Mouse (Mus musculus) forebrain, embryonic 13.5 days (tissue): ENCODE measurements at regions not wholly inside any gene's neighbourhood (a gene's known extent, or its start where the extent isn't known, plus 50 kb on each side); places are given as distances from the start of the nearest gene placed in this dataset.

ENCODE experiments used
- ATAC-seq: fragments of 200-750 bp; cut with Nextera tagmentation; 2 replicates; pipeline ENCODE4 v1.8.0; 2017
- H3K27ac ChIP-seq: fragments of 300-500 bp; sonication (generic); 2 replicates; pipeline ENCODE4 v1.5.1; 2015; ENCODE audit warnings: inconsistent platforms, mild to moderate bottlenecking, moderate library complexity
- H3K27me3 ChIP-seq: fragments of 300-500 bp; sonication (generic); 2 replicates; pipeline ENCODE4 v1.6.1; 2015; ENCODE audit warnings: mild to moderate bottlenecking, inconsistent platforms
- H3K36me3 ChIP-seq: fragments of 300-500 bp; sonication (generic); 2 replicates; pipeline ENCODE4 v1.6.1; 2015; ENCODE audit warnings: mild to moderate bottlenecking, inconsistent platforms; ENCODE audit not compliant: poor library complexity, severe bottlenecking
- H3K4me1 ChIP-seq: fragments of 300-500 bp; sonication (generic); 2 replicates; pipeline ENCODE4 v1.6.1; 2015; ENCODE audit warnings: inconsistent platforms
- H3K4me2 ChIP-seq: fragments of 300-500 bp; sonication (generic); 2 replicates; pipeline ENCODE4 v1.6.1; 2015; ENCODE audit warnings: inconsistent platforms, mild to moderate bottlenecking, moderate library complexity
- H3K4me3 ChIP-seq: fragments of 300-500 bp; sonication (generic); 2 replicates; pipeline ENCODE4 v1.5.1; 2015; ENCODE audit warnings: mild to moderate bottlenecking, inconsistent platforms
- H3K9ac ChIP-seq: fragments of 300-500 bp; sonication (generic); 2 replicates; pipeline ENCODE4 v1.6.1; 2015; ENCODE audit warnings: mild to moderate bottlenecking, inconsistent platforms
- H3K9me3 ChIP-seq: fragments of 300-500 bp; sonication (generic); replicated peaks from 2 replicates; pipeline ENCODE4 v1.6.1; 2016; ENCODE audit warnings: inconsistent platforms
- WGBS: fragments of 180-500 bp; shearing (Covaris S2); methylation state at CpG from one replicate; pipeline ENCODE4 v1.1.7; 2015; 5-methylcytosine and 5-hydroxymethylcytosine counted together

GRCm38 (mm10) chr13:101625922-101626321, 142.1 kb downstream of the Pik3r1 start:
- Histone ChIP-seq H3K27ac (no peak overlapping the region), H3K9me3 (no peaks in the 10 kb centered on the region), H3K27me3 (no peaks in the 10 kb centered on the region), H3K4me3 (no peak overlapping the region), H3K4me2 (no peak overlapping the region), H3K4me1 (peaks cover 6% of the 10 kb centered on the region; the same call in 1 of the 2 replicates), H3K9ac (no peak overlapping the region), H3K36me3 (no peaks in the 10 kb centered on the region)
- WGBS, result 88% methylated on average over 5 of the region's 5 CpGs
- ATAC-seq, result no peak

- Histone ChIP-seq H3K27me3 (no peaks in the 10 kb centered on the region), H3K27ac (no peak overlapping the region), H3K4me3 (no peak overlapping the region), H3K4me1 (peaks cover 6% of the 10 kb centered on the region; the same call in 1 of the 2 replicates), H3K9me3 (no peaks in the 10 kb centered on the region), H3K4me2 (no peak overlapping the region), H3K9ac (no peak overlapping the region), H3K36me3 (no peaks in the 10 kb centered on the region)
- 18% methylated on average over 5 of the region's 5 CpGs for WGBS
- no peak for ATAC-seq
These were observed 143.8 kb downstream of the Pik3r1 start for GRCm38 (mm10) chr13:101624179-101624581.

DNA sequence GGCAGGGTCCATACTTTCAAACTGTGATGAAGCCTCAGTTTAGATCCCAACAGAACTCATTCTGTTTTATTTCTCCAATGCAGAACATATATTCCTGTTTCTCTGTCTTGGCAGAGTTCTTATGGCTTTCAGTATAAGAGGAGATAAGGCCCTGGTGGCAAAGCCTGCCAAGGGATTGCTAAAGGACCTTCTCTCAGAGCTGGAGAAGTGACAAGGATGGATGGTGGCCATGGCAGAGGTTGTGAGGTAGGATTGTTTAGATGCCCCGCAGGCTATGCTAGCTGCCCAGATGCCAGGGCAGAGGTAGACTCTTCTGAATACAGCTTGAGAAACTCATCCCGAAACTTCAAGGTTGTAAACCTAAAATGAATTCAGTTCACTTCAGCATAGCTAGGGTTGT, 145.4 kb downstream of the Pik3r1 start:
- Histone ChIP-seq H3K27me3 (no peaks in the 10 kb centered on the region), H3K36me3 (no peaks in the 10 kb centered on the region), H3K4me1 (peaks cover 6% of the 10 kb centered on the region; the same call in 1 of the 2 replicates), H3K27ac (no peak overlapping the region), H3K9me3 (no peaks in the 10 kb centered on the region), H3K4me3 (no peak overlapping the region), H3K9ac (no peak overlapping the region), H3K4me2 (no peak overlapping the region)
- WGBS, result 91% methylated on average over 2 of the region's 2 CpGs
- ATAC-seq, result no peak

DNA sequence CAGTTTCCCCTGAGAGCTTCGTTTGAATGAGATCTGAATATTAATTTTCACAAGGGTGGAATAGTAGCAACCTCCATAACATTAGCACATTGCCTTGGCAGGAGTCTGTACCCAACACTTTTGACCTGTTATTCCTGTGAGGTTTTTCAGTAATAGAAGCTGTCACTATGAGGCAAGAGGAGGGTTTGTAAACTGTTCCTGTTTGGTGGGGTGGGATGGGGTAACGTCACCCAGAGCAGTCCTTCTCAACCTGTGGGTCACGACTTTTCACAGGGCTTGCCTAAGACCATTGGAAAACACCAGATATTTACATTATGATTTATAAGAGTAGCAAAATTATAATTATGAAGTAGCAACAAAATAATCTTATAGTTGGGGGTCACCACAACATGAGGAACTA, 147.4 kb downstream of the Pik3r1 start:
- H3K27me3 ChIP-seq, result no peaks in the 10 kb centered on the region
- peaks cover 6% of the 10 kb centered on the region; the same call in 1 of the 2 replicates for H3K4me1 ChIP-seq
- WGBS, result 77% methylated on average over 3 of the region's 3 CpGs
- no peaks in the 10 kb centered on the region for H3K9me3 ChIP-seq
- H3K4me2 ChIP-seq, result no peak overlapping the region
- H3K36me3 ChIP-seq, result no peaks in the 10 kb centered on the region
- H3K4me3 ChIP-seq, result no peak overlapping the region
- H3K27ac ChIP-seq, result no peak overlapping the region
- H3K9ac ChIP-seq, result no peak overlapping the region
- no peak for ATAC-seq

DNA sequence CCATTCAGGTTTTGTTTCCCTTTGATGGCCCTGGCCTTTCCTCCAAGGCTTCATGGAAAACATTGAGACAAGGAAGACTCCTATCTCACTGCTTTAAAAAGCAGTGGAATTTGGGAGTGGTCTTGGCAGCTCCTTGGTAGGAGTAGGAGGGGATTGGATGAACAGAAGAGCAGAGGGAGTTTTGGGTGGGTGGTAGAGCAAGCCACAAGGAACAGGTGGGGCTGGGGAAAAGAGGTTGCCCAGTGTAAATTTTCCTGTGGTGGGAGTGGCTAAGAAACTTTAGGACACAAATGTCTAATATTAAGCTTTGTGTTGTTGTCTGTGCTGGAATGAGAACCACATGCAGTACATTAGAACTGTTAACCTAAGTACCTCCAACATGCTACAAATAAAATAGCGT, 148.9 kb downstream of the Pik3r1 start:
- ATAC-seq, result no peak
- no peak overlapping the region for H3K4me3 ChIP-seq
- no peak overlapping the region for H3K4me2 ChIP-seq
- no peak overlapping the region for H3K27ac ChIP-seq
- no peaks in the 10 kb centered on the region for H3K27me3 ChIP-seq
- WGBS, result 97% methylated on average over 1 of the region's 1 CpGs
- no peaks in the 10 kb centered on the region for H3K9me3 ChIP-seq
- H3K9ac ChIP-seq, result no peak overlapping the region
- H3K36me3 ChIP-seq, result no peaks in the 10 kb centered on the region
- H3K4me1 ChIP-seq, result peaks cover 1% of the 10 kb centered on the region; the same call in 1 of the 2 replicates

DNA sequence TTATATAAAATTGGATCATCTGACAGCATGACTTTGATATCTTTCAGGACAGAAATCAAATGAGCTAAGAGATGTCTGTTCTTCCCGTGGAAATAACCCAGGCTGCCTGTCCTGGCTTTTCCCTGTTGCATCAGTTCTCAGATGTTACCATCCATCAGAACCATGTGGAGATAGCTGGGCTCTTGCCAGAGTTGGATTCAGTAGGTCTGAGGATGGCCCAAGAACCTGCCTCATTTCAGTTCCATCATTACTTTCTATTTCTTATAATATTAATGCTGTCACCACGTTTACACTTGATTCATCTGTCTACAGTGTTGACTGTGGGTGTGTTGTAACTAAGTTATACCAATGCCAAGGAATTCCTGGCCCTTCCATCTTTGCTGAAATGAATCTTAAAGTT, 155.2 kb downstream of the Pik3r1 start:
- Histone ChIP-seq H3K9me3 (no peaks in the 10 kb centered on the region), H3K36me3 (no peaks in the 10 kb centered on the region), H3K4me3 (no peak overlapping the region), H3K9ac (no peak overlapping the region), H3K4me2 (no peak overlapping the region), H3K27me3 (no peaks in the 10 kb centered on the region), H3K27ac (no peak overlapping the region), H3K4me1 (no peaks in the 10 kb centered on the region)
- 76% methylated on average over 2 of the region's 2 CpGs for WGBS
- ATAC-seq, result no peak

DNA sequence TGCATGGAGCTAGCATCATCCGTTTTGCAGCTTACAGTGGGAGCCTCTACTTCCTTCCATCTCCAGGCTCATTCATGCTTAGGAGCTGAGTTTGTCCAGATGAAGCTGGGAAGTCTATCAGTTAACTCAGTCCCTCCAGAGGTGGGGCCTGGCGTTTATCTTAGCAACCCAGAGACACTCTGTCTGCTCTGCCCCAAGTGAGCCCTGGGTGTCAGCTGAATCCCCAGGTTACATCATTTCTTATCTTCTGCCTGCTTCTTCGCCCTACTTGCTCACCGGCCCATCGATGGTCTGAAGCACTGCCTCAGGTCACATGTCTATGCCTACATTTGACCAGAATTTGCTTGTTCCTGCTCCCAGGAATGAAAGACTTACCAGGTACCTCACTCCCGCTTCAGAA, 156.3 kb downstream of the Pik3r1 start:
- Histone ChIP-seq H3K27me3 (no peaks in the 10 kb centered on the region), H3K4me3 (no peak overlapping the region), H3K27ac (no peak overlapping the region), H3K4me1 (no peaks in the 10 kb centered on the region), H3K9me3 (no peaks in the 10 kb centered on the region), H3K36me3 (no peaks in the 10 kb centered on the region), H3K9ac (no peak overlapping the region), H3K4me2 (no peak overlapping the region)
- 89% methylated on average over 6 of the region's 6 CpGs for WGBS
- no peak for ATAC-seq

DNA sequence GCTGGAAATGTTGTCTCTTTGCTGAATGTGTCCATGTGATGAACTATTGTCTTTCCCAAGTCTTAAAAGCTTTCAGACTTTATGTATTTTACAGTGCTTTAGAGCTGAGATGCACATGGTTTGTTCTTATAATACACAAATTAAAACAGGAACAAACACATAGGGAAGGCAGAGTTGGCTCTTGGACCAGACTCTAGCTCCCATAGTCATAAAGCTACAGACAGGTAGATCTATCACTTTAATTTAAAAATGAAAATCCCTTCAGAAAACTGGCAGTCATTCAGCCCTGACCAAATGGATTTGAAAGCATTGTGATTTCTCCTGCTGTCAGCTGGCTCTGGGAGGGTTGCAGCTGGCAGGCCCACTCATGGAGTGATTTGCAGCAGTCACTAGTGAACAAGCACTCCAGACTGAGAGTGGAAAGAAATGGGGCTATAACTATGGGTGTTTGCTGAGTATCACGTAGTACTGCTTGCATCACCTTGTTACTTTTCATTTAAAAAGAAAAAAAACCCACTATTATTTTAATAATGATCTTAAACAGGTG, 161.8 kb downstream of the Pik3r1 start:
- no peaks in the 10 kb centered on the region for H3K36me3 ChIP-seq
- no peak overlapping the region for H3K9ac ChIP-seq
- 78% methylated on average over 1 of the region's 1 CpGs for WGBS
- H3K27me3 ChIP-seq, result no peaks in the 10 kb centered on the region
- no peaks in the 10 kb centered on the region for H3K9me3 ChIP-seq
- H3K27ac ChIP-seq, result no peak overlapping the region
- H3K4me2 ChIP-seq, result no peak overlapping the region
- ATAC-seq, result no peak
- H3K4me3 ChIP-seq, result no peak overlapping the region
- H3K4me1 ChIP-seq, result 0 out of 2 replicates have a peak, but pooled peaks cover 4% of the 10 kb centered on the region

DNA sequence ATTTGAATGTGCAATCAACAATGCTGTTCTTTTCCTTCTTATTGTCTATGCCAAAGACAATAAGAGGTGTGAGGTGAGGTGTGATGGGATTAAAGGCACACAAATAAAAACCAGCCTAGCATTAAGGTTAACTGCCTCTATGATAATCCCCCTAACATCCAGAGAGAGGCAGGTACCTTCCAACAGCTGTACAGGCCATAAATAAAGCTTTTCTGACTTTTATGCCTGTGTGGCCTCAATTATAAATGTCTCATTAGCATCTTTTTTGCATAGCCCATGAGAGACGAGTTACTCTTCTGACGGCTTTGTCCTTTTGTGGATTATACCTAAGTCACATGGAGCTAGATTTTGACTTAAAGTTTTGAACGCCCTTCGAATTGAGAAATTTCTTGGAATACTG, 162.3 kb downstream of the Pik3r1 start:
- Histone ChIP-seq H3K4me3 (no peak overlapping the region), H3K9ac (no peak overlapping the region), H3K4me1 (0 out of 2 replicates have a peak, but pooled peaks cover 4% of the 10 kb centered on the region), H3K27ac (no peak overlapping the region), H3K27me3 (no peaks in the 10 kb centered on the region), H3K9me3 (no peaks in the 10 kb centered on the region), H3K36me3 (no peaks in the 10 kb centered on the region), H3K4me2 (no peak overlapping the region)
- WGBS, result 80% methylated on average over 4 of the region's 4 CpGs
- ATAC-seq, result no peak

- H3K4me2 ChIP-seq, result no peak overlapping the region
- H3K27me3 ChIP-seq, result no peaks in the 10 kb centered on the region
- no peaks in the 10 kb centered on the region for H3K36me3 ChIP-seq
- H3K27ac ChIP-seq, result no peak overlapping the region
- ATAC-seq, result no peak
- no peaks in the 10 kb centered on the region for H3K9me3 ChIP-seq
- 0 out of 2 replicates have a peak, but pooled peaks cover 4% of the 10 kb centered on the region for H3K4me1 ChIP-seq
- no peak overlapping the region for H3K4me3 ChIP-seq
- H3K9ac ChIP-seq, result no peak overlapping the region
- 80% methylated on average over 4 of the region's 4 CpGs for WGBS
These were observed 163.0 kb downstream of the Pik3r1 start for GRCm38 (mm10) chr13:101605051-101605450.

- Histone ChIP-seq H3K9me3 (no peaks in the 10 kb centered on the region), H3K9ac (no peak overlapping the region), H3K36me3 (no peaks in the 10 kb centered on the region), H3K27ac (no peak overlapping the region), H3K27me3 (no peaks in the 10 kb centered on the region), H3K4me1 (peaks cover 9% of the 10 kb centered on the region), H3K4me3 (no peak overlapping the region), H3K4me2 (no peak overlapping the region)
- 95% methylated on average over 7 of the region's 7 CpGs for WGBS
- no peak for ATAC-seq
These were observed 169.9 kb downstream of the Pik3r1 start for GRCm38 (mm10) chr13:101598126-101598485.

DNA sequence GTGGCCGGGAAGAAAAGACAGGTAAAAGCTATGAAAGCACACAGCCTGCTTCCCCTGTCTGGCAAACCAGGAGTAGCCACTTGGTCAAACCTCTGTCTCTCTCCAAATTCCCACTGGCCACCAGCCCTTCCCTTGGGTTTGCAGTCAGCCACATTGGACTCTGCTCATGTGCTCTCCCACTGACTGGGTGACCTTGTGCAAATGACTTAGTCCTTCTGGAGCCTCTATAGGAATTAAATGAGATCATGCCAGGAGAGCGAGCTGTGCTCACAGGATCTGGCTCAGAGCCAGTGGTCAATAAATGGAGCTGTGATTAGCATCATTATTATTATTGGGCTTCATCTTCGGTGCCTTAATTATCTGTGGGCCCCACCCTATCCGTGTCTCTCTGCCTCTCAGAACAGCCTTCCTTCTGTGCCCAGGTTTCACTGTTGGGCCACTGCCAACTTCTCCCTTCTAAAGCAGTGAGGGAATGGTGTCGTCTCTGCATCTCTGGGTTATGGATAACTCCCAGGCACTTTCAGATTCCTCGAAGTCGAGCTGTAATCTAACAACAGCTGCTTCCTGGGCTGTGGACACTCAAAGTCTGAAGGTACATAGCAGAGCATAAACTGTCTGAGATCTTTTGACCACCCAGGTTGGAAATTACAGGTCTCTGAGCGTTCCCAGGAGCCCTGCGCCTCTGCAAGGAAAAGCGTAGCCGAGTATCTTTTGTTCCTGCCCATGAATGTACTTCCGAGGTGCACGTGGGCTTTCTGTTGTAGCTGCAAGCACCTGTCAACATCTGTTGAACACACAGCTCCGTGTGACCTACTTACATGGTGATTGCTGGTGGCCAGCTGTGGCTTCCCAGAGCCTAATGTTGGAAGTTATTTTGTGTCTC, 170.5 kb downstream of the Pik3r1 start:
- H3K4me3 ChIP-seq, result no peak overlapping the region
- H3K4me1 ChIP-seq, result peaks cover 9% of the 10 kb centered on the region
- no peaks in the 10 kb centered on the region for H3K9me3 ChIP-seq
- no peaks in the 10 kb centered on the region for H3K36me3 ChIP-seq
- H3K9ac ChIP-seq, result no peak overlapping the region
- no peaks in the 10 kb centered on the region for H3K27me3 ChIP-seq
- H3K4me2 ChIP-seq, result no peak overlapping the region
- WGBS, result 57% methylated on average over 14 of the region's 14 CpGs
- ATAC-seq, result peak; percentile 58; the same call in 1 of the 2 replicates
- H3K27ac ChIP-seq, result no peak overlapping the region
